Mouse (Mus musculus) cerebellum, postnatal 14 days (tissue): ENCODE data around the gene 2010300C02Rik.
A peak's percentile ranks its signal among the peaks of the same experiment; 100 is the strongest.
"Not testable (repeated sequence)": the region's sequence is repeated elsewhere in the genome, so short reads cannot be mapped to it uniquely, and the experiment has no call there.

Source experiments
- DNase-seq, 2 experiments: peaks; one replicate each; pipeline ENCODE4 v3.0.0; 2021; ENCODE audit warnings: mixed read lengths in 2 of 2

Gene 2010300C02Rik

GRCm38 (mm10) chr1:37619542-37619941 is 100.3 kb downstream of the 2010300C02Rik start:
- no peak for DNase-seq

GRCm38 (mm10) chr1:37617047-37617446 is 102.8 kb downstream of the 2010300C02Rik start:
- DNase-seq = no peak

- no peak for DNase-seq
Measured at GRCm38 (mm10) chr1:37616569-37616968, 103.3 kb downstream of the 2010300C02Rik start.

- no peak for DNase-seq
Measured at GRCm38 (mm10) chr1:37615290-37616040, 104.4 kb downstream of the 2010300C02Rik start.

GRCm38 (mm10) chr1:37614836-37615235 is 105.0 kb downstream of the 2010300C02Rik start:
- DNase-seq = no peak

- peak; percentile 38 to 43 for DNase-seq
Measured at GRCm38 (mm10) chr1:37614130-37614529, 105.8 kb downstream of the 2010300C02Rik start.

- no peak for DNase-seq
Measured at GRCm38 (mm10) chr1:37611032-37611431, 108.9 kb downstream of the 2010300C02Rik start.

- peak in 1 of 2 experiments; percentile 16 for DNase-seq
Measured at GRCm38 (mm10) chr1:37610242-37610641, 109.6 kb downstream of the 2010300C02Rik start.

- DNase-seq = not testable (repeated sequence)
Measured at GRCm38 (mm10) chr1:37605694-37606093, 114.2 kb downstream of the 2010300C02Rik start.

- DNase-seq = no peak
Measured at GRCm38 (mm10) chr1:37603206-37603605, 116.7 kb downstream of the 2010300C02Rik start.

GRCm38 (mm10) chr1:37602268-37602667 is 117.6 kb downstream of the 2010300C02Rik start:
- DNase-seq = no peak

- no peak for DNase-seq
Measured at GRCm38 (mm10) chr1:37601461-37601860, 118.4 kb downstream of the 2010300C02Rik start.

- DNase-seq = no peak
Measured at GRCm38 (mm10) chr1:37600640-37601175, 119.2 kb downstream of the 2010300C02Rik start.

GRCm38 (mm10) chr1:37598986-37599385 is 120.9 kb downstream of the 2010300C02Rik start:
- no peak for DNase-seq

- DNase-seq = not testable (repeated sequence)
Measured at GRCm38 (mm10) chr1:37594812-37595211, 125.1 kb downstream of the 2010300C02Rik start.

- DNase-seq = peak; percentile 72 to 84
Measured at GRCm38 (mm10) chr1:37585809-37586480, 133.9 kb downstream of the 2010300C02Rik start.

GRCm38 (mm10) chr1:37583795-37584464 is 136.0 kb downstream of the 2010300C02Rik start:
- peak; percentile 49 to 57 for DNase-seq

GRCm38 (mm10) chr1:37583167-37583566 is 136.7 kb downstream of the 2010300C02Rik start:
- DNase-seq = no peak

GRCm38 (mm10) chr1:37579686-37580085 is 140.2 kb downstream of the 2010300C02Rik start:
- DNase-seq = no peak

- peak; percentile 30 to 48 for DNase-seq
Measured at GRCm38 (mm10) chr1:37572528-37573272, 147.2 kb downstream of the 2010300C02Rik start.

- no peak for DNase-seq
Measured at GRCm38 (mm10) chr1:37568379-37568778, 151.5 kb downstream of the 2010300C02Rik start.

- no peak for DNase-seq
Measured at GRCm38 (mm10) chr1:37566754-37567153, 153.1 kb downstream of the 2010300C02Rik start.
